Mouse (Mus musculus): ENCODE measurements around the gene Mettl24. TPM values are rescaled to one million over a fixed set of nuclear protein-coding genes. Genes with fewer than 3 reads are reported as not detected.

The Mettl24 gene
- polyA plus RNA-seq, 1 experiment from 2014 or later: 0.78 TPM

DNA sequence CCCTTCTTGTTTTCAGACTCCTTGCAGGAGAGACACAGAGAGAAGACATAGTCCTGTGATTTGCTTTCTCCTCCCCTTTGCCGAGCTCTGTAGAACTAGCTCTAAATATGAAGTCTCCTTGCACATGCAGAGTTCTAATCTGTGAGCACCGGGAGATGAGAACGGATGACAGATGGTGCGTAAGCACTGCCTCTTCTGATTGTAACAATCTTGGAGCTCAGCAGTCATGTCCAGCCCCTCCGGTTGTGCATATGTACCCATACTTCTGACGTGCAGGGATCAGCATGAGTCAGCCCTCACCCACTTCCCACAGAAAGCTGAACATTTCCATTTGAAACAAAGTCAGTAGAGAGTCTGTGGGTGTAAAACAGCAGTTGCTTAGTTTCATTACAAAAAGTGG, 5.2 kb downstream of the Mettl24 start:
- WGBS: 70% methylated on average over 6 of the region's 6 CpGs
- H3K27me3 ChIP-seq (ENCODE audit: control insufficient read depth, insufficient read depth, low read depth, low read length): no peaks in the 10 kb centered on the region
- H3K36me3 ChIP-seq (ENCODE audit: control insufficient read depth, insufficient read depth, low read length): no peaks in the 10 kb centered on the region
- no peak overlapping the region for H3K4me3 ChIP-seq (ENCODE audit: low read depth, low read length)
- H3K4me2 ChIP-seq (ENCODE audit: low read length): no peak overlapping the region
- 0 out of 2 replicates have a peak, but pooled peaks cover 2% of the 10 kb centered on the region for H3K9me3 ChIP-seq (replicated peaks; ENCODE audit: control insufficient read depth, low read length, poor library complexity, severe bottlenecking)
- peaks cover 4% of the 10 kb centered on the region for H3K4me1 ChIP-seq (ENCODE audit: control insufficient read depth, insufficient read depth, low read length)
- H3K27ac ChIP-seq (ENCODE audit: low read length): 0 out of 2 replicates have a peak overlapping the region, but pooled peaks have one; percentile 34
- H3K9ac ChIP-seq (ENCODE audit: low read depth, low read length): no peak overlapping the region
- ATAC-seq: no peak

- WGBS: 37% methylated on average over 1 of the region's 1 CpGs
- Histone ChIP-seq H3K4me1 (ENCODE audit: control insufficient read depth, insufficient read depth, low read length) (peaks cover 1% of the 10 kb centered on the region; the same call in 1 of the 2 replicates), H3K36me3 (ENCODE audit: control insufficient read depth, insufficient read depth, low read length) (no peaks in the 10 kb centered on the region), H3K4me2 (ENCODE audit: low read length) (no peak overlapping the region), H3K9me3 (replicated peaks; ENCODE audit: control insufficient read depth, low read length, poor library complexity, severe bottlenecking) (0 out of 2 replicates have a peak, but pooled peaks cover 2% of the 10 kb centered on the region), H3K27ac (ENCODE audit: low read length) (0 out of 2 replicates have a peak overlapping the region, but pooled peaks have one; percentile 34), H3K4me3 (ENCODE audit: low read depth, low read length) (no peak overlapping the region), H3K27me3 (ENCODE audit: control insufficient read depth, insufficient read depth, low read depth, low read length) (no peaks in the 10 kb centered on the region), H3K9ac (ENCODE audit: low read depth, low read length) (no peak overlapping the region)
- ATAC-seq: peak; percentile 58; the same call in 1 of the 2 replicates
Observed at GRCm38 (mm10) chr10:40688873-40689272, 5.8 kb downstream of the Mettl24 start.

DNA sequence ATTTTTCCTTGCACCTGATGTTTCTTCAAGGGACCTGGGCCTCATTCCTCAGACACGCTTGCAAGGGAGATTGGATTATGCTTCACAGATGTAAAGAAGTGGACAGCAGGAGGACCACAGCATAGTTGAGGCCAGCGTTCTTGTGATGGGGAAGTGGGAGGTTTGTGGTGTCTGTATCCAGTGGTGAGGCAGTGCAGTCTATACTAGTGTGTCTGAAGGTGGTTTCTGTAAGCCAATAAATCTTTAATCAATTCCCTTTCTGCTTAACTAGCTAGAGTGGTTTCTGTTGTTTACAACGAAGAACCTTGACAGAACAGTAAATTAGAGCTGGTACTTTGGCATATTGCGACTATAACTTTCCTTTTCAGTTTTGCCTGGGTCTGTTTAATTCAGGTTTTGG, 15.6 kb downstream of the Mettl24 start:
- no peak for ATAC-seq
- no peaks in the 10 kb centered on the region for H3K27me3 ChIP-seq (ENCODE audit: control insufficient read depth, insufficient read depth, low read depth, low read length)
- no peak overlapping the region for H3K9ac ChIP-seq (ENCODE audit: low read depth, low read length)
- H3K4me1 ChIP-seq (ENCODE audit: control insufficient read depth, insufficient read depth, low read length): no peaks in the 10 kb centered on the region
- 79% methylated on average over 4 of the region's 4 CpGs for WGBS
- no peaks in the 10 kb centered on the region for H3K36me3 ChIP-seq (ENCODE audit: control insufficient read depth, insufficient read depth, low read length)
- no peak overlapping the region for H3K4me3 ChIP-seq (ENCODE audit: low read depth, low read length)
- no peak overlapping the region for H3K4me2 ChIP-seq (ENCODE audit: low read length)
- H3K27ac ChIP-seq (ENCODE audit: low read length): no peak overlapping the region
- no peaks in the 10 kb centered on the region for H3K9me3 ChIP-seq (replicated peaks; ENCODE audit: control insufficient read depth, low read length, poor library complexity, severe bottlenecking)

- H3K4me3 ChIP-seq (ENCODE audit: low read depth, low read length): no peak overlapping the region
- 82% methylated on average over 7 of the region's 7 CpGs for WGBS
- no peaks in the 10 kb centered on the region for H3K4me1 ChIP-seq (ENCODE audit: control insufficient read depth, insufficient read depth, low read length)
- H3K27me3 ChIP-seq (ENCODE audit: control insufficient read depth, insufficient read depth, low read depth, low read length): no peaks in the 10 kb centered on the region
- H3K36me3 ChIP-seq (ENCODE audit: control insufficient read depth, insufficient read depth, low read length): no peaks in the 10 kb centered on the region
- H3K9me3 ChIP-seq (replicated peaks; ENCODE audit: control insufficient read depth, low read length, poor library complexity, severe bottlenecking): no peaks in the 10 kb centered on the region
- no peak overlapping the region for H3K9ac ChIP-seq (ENCODE audit: low read depth, low read length)
- ATAC-seq: no peak
- no peak overlapping the region for H3K4me2 ChIP-seq (ENCODE audit: low read length)
- H3K27ac ChIP-seq (ENCODE audit: low read length): no peak overlapping the region
Observed at GRCm38 (mm10) chr10:40711127-40711526, 28.0 kb downstream of the Mettl24 start.

- Histone ChIP-seq H3K4me2 (ENCODE audit: low read length) (no peak overlapping the region), H3K4me3 (ENCODE audit: low read depth, low read length) (no peak overlapping the region), H3K36me3 (ENCODE audit: control insufficient read depth, insufficient read depth, low read length) (no peaks in the 10 kb centered on the region), H3K27ac (ENCODE audit: low read length) (no peak overlapping the region), H3K27me3 (ENCODE audit: control insufficient read depth, insufficient read depth, low read depth, low read length) (no peaks in the 10 kb centered on the region), H3K9me3 (replicated peaks; ENCODE audit: control insufficient read depth, low read length, poor library complexity, severe bottlenecking) (no peaks in the 10 kb centered on the region), H3K9ac (ENCODE audit: low read depth, low read length) (no peak overlapping the region), H3K4me1 (ENCODE audit: control insufficient read depth, insufficient read depth, low read length) (no peaks in the 10 kb centered on the region)
- peak; percentile 46; the same call in 1 of the 2 replicates for ATAC-seq
- 43% methylated on average over 9 of the region's 9 CpGs for WGBS
Observed at GRCm38 (mm10) chr10:40713018-40713608, 30.0 kb downstream of the Mettl24 start.

DNA sequence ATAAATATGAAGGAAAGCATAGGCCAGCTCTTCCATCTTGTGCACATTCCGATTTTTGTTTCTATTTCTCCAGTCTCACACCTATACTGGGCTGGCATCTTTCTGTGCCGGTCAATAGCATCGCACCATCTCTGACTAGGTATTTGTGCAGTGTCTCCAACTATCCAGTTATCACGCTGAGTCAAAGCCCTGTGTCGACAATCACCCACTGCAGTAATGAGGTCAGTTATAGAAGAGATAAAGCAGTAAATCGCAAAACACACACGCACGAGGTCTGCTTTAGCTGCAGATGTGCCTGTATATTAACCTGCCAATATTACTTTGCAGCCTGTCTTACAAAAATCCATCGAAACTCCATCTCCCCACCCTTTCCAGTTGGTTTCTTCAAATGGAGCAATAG, 30.7 kb downstream of the Mettl24 start:
- no peaks in the 10 kb centered on the region for H3K9me3 ChIP-seq (replicated peaks; ENCODE audit: control insufficient read depth, low read length, poor library complexity, severe bottlenecking)
- H3K9ac ChIP-seq (ENCODE audit: low read depth, low read length): no peak overlapping the region
- H3K4me1 ChIP-seq (ENCODE audit: control insufficient read depth, insufficient read depth, low read length): no peaks in the 10 kb centered on the region
- WGBS: 85% methylated on average over 9 of the region's 9 CpGs
- ATAC-seq: no peak
- no peak overlapping the region for H3K4me3 ChIP-seq (ENCODE audit: low read depth, low read length)
- no peaks in the 10 kb centered on the region for H3K36me3 ChIP-seq (ENCODE audit: control insufficient read depth, insufficient read depth, low read length)
- H3K27ac ChIP-seq (ENCODE audit: low read length): no peak overlapping the region
- H3K27me3 ChIP-seq (ENCODE audit: control insufficient read depth, insufficient read depth, low read depth, low read length): no peaks in the 10 kb centered on the region
- no peak overlapping the region for H3K4me2 ChIP-seq (ENCODE audit: low read length)

- Histone ChIP-seq H3K27ac (ENCODE audit: low read length) (no peak overlapping the region), H3K36me3 (ENCODE audit: control insufficient read depth, insufficient read depth, low read length) (no peaks in the 10 kb centered on the region), H3K4me2 (ENCODE audit: low read length) (no peak overlapping the region), H3K4me3 (ENCODE audit: low read depth, low read length) (no peak overlapping the region), H3K9ac (ENCODE audit: low read depth, low read length) (no peak overlapping the region), H3K9me3 (replicated peaks; ENCODE audit: control insufficient read depth, low read length, poor library complexity, severe bottlenecking) (no peaks in the 10 kb centered on the region), H3K27me3 (ENCODE audit: control insufficient read depth, insufficient read depth, low read depth, low read length) (no peaks in the 10 kb centered on the region), H3K4me1 (ENCODE audit: control insufficient read depth, insufficient read depth, low read length) (no peaks in the 10 kb centered on the region)
- no peak for ATAC-seq
- WGBS: 92% methylated on average over 4 of the region's 4 CpGs
Observed at GRCm38 (mm10) chr10:40715151-40715550, 32.1 kb downstream of the Mettl24 start.

- Histone ChIP-seq H3K9me3 (replicated peaks; ENCODE audit: control insufficient read depth, low read length, poor library complexity, severe bottlenecking) (no peaks in the 10 kb centered on the region), H3K4me2 (ENCODE audit: low read length) (no peak overlapping the region), H3K4me3 (ENCODE audit: low read depth, low read length) (no peak overlapping the region), H3K27me3 (ENCODE audit: control insufficient read depth, insufficient read depth, low read depth, low read length) (no peaks in the 10 kb centered on the region), H3K36me3 (ENCODE audit: control insufficient read depth, insufficient read depth, low read length) (no peaks in the 10 kb centered on the region), H3K9ac (ENCODE audit: low read depth, low read length) (no peak overlapping the region), H3K4me1 (ENCODE audit: control insufficient read depth, insufficient read depth, low read length) (0 out of 2 replicates have a peak, but pooled peaks cover 3% of the 10 kb centered on the region), H3K27ac (ENCODE audit: low read length) (no peak overlapping the region)
- ATAC-seq: no peak
- 73% methylated on average over 8 of the region's 8 CpGs for WGBS
Observed at GRCm38 (mm10) chr10:40716296-40716695, 33.2 kb downstream of the Mettl24 start.

DNA sequence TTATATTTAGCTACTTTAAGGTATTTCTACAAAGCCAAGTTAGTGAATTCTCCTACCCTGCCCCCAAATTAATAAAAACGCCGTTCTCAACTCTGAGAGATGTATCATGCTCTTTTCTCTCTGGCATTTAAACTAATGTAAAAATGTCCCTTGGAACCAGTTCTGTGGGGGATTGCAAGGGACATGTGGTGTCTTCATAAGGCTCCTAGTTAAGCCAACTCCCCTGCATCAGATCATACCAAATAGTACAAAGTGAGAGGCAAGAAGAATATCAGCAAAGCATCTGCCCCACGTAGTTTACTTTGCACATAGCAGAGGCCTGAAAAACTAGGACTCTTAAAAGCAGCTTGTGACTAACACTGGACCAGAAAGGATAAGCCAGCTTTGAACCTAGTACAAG, 33.6 kb downstream of the Mettl24 start:
- no peaks in the 10 kb centered on the region for H3K27me3 ChIP-seq (ENCODE audit: control insufficient read depth, insufficient read depth, low read depth, low read length)
- 88% methylated on average over 3 of the region's 3 CpGs for WGBS
- H3K4me2 ChIP-seq (ENCODE audit: low read length): no peak overlapping the region
- no peak overlapping the region for H3K27ac ChIP-seq (ENCODE audit: low read length)
- ATAC-seq: no peak
- H3K9ac ChIP-seq (ENCODE audit: low read depth, low read length): no peak overlapping the region
- H3K4me1 ChIP-seq (ENCODE audit: control insufficient read depth, insufficient read depth, low read length): 0 out of 2 replicates have a peak, but pooled peaks cover 3% of the 10 kb centered on the region
- no peak overlapping the region for H3K4me3 ChIP-seq (ENCODE audit: low read depth, low read length)
- H3K9me3 ChIP-seq (replicated peaks; ENCODE audit: control insufficient read depth, low read length, poor library complexity, severe bottlenecking): no peaks in the 10 kb centered on the region
- no peaks in the 10 kb centered on the region for H3K36me3 ChIP-seq (ENCODE audit: control insufficient read depth, insufficient read depth, low read length)

Data from midbrain, embryonic 16.5 days (tissue).